Mouse (Mus musculus) lung, postnatal 4 days (tissue): ENCODE data around the gene Tbc1d13.

ENCODE experiments used
- DNase-seq, 2 experiments: peaks; one replicate each; pipeline ENCODE4 v3.0.0; 2021

Tbc1d13 gene

GRCm38 (mm10) chr2:30133613-30134377 lies at the start of gene Tbc1d13:
Gene Tbc1d13, plus strand, starts transcription at chr2:30133746.
- DNase-seq = peak; percentile 99

- no peak for DNase-seq
Observed at GRCm38 (mm10) chr2:30084113-30084512, 49.4 kb upstream of the Tbc1d13 start.

- DNase-seq = peak in 1 of 2 experiments; percentile 20
Observed at GRCm38 (mm10) chr2:30084632-30085031, 48.9 kb upstream of the Tbc1d13 start.

- DNase-seq = no peak
Observed at GRCm38 (mm10) chr2:30087310-30087709, 46.2 kb upstream of the Tbc1d13 start.

GRCm38 (mm10) chr2:30091521-30091920 lies 42.0 kb upstream of the Tbc1d13 start:
- DNase-seq = peak in 1 of 2 experiments; percentile 20

GRCm38 (mm10) chr2:30092280-30092918 lies 41.1 kb upstream of the Tbc1d13 start:
- DNase-seq = peak in 1 of 2 experiments; percentile 21

- DNase-seq = peak; percentile 96 to 99
Observed at GRCm38 (mm10) chr2:30093471-30094207, 39.9 kb upstream of the Tbc1d13 start, which contains the start of gene Zdhhc12. Gene Zdhhc12, minus strand, starts transcription at chr2:30093648.

- peak in 1 of 2 experiments; percentile 21 for DNase-seq
Observed at GRCm38 (mm10) chr2:30094208-30094588, 39.3 kb upstream of the Tbc1d13 start.

- DNase-seq = peak; percentile 49 to 75
Observed at GRCm38 (mm10) chr2:30095882-30096527, 37.5 kb upstream of the Tbc1d13 start.

GRCm38 (mm10) chr2:30100214-30100613 lies 33.3 kb upstream of the Tbc1d13 start:
- peak in 1 of 2 experiments; percentile 17 for DNase-seq

GRCm38 (mm10) chr2:30106364-30106763 lies 27.2 kb upstream of the Tbc1d13 start:
- peak; percentile 48 to 69 for DNase-seq

GRCm38 (mm10) chr2:30107646-30108045 lies 25.9 kb upstream of the Tbc1d13 start:
- no peak for DNase-seq

GRCm38 (mm10) chr2:30108260-30108659 lies 25.3 kb upstream of the Tbc1d13 start:
- DNase-seq = no peak

- no peak for DNase-seq
Observed at GRCm38 (mm10) chr2:30111500-30111899, 22.0 kb upstream of the Tbc1d13 start.

- no peak for DNase-seq
Observed at GRCm38 (mm10) chr2:30112564-30112963, 21.0 kb upstream of the Tbc1d13 start.

- DNase-seq = peak in 1 of 2 experiments; percentile 34
Observed at GRCm38 (mm10) chr2:30119641-30120051, 13.9 kb upstream of the Tbc1d13 start.

GRCm38 (mm10) chr2:30120269-30120668 lies 13.3 kb upstream of the Tbc1d13 start:
- DNase-seq = no peak

GRCm38 (mm10) chr2:30122766-30123165 lies 10.8 kb upstream of the Tbc1d13 start:
- no peak for DNase-seq

- no peak for DNase-seq
Observed at GRCm38 (mm10) chr2:30123729-30124471, 9.6 kb upstream of the Tbc1d13 start.

GRCm38 (mm10) chr2:30124472-30125274 lies 8.9 kb upstream of the Tbc1d13 start, which contains the start of gene Zer1:
Gene Zer1, minus strand, starts transcription at chr2:30124585.
- peak; percentile 96 to 97 for DNase-seq

- peak in 1 of 2 experiments; percentile 44 for DNase-seq
Observed at GRCm38 (mm10) chr2:30128789-30129188, 4.8 kb upstream of the Tbc1d13 start.
